Mouse (Mus musculus): ENCODE measurements at regions not wholly inside any gene's neighbourhood (a gene's known extent, or its start where the extent isn't known, plus 50 kb on each side); places are given as distances from the start of the nearest gene placed in this dataset.

GRCm38 (mm10) chr8:34740836-34741235 is 629.3 kb upstream of the Gm10131 start:
- DNase-seq (ENCODE audit: low spot score), result no peak
- no peak overlapping the region for H3K4me3 ChIP-seq (ENCODE audit: low read depth, low read length)
- H3K36me3 ChIP-seq (ENCODE audit: control insufficient read depth, insufficient read depth, low read length), result no peaks in the 10 kb centered on the region
- no peaks in the 10 kb centered on the region for H3K9me3 ChIP-seq (ENCODE audit: control insufficient read depth, low read length)
- H3K27ac ChIP-seq (ENCODE audit: low read depth, low read length), result no peak overlapping the region
- WGBS, result 73% methylated on average over 10 of the region's 10 CpGs
- ATAC-seq (ENCODE audit: insufficient read depth, low FRiP score, low TSS enrichment), result no peak
- H3K27me3 ChIP-seq (ENCODE audit: control insufficient read depth, insufficient read depth, low read length), result no peaks in the 10 kb centered on the region
- no peaks in the 10 kb centered on the region; the same call in 1 of the 2 replicates for H3K4me1 ChIP-seq (ENCODE audit: control insufficient read depth, insufficient read depth, low read length)
- H3K9ac ChIP-seq (ENCODE audit: low read length), result no peak overlapping the region
- no peak overlapping the region for H3K4me2 ChIP-seq (ENCODE audit: low read depth)

GRCm38 (mm10) chr8:34739836-34740804 is 628.6 kb upstream of the Gm10131 start:
- Histone ChIP-seq H3K27ac (ENCODE audit: low read depth, low read length) (no peak overlapping the region), H3K9ac (ENCODE audit: low read length) (no peak overlapping the region), H3K4me2 (ENCODE audit: low read depth) (no peak overlapping the region), H3K4me3 (ENCODE audit: low read depth, low read length) (no peak overlapping the region), H3K36me3 (ENCODE audit: control insufficient read depth, insufficient read depth, low read length) (no peaks in the 10 kb centered on the region), H3K4me1 (ENCODE audit: control insufficient read depth, insufficient read depth, low read length) (no peaks in the 10 kb centered on the region; the same call in 1 of the 2 replicates), H3K27me3 (ENCODE audit: control insufficient read depth, insufficient read depth, low read length) (no peaks in the 10 kb centered on the region), H3K9me3 (ENCODE audit: control insufficient read depth, low read length) (no peaks in the 10 kb centered on the region)
- DNase-seq (ENCODE audit: low spot score) (no peak), ATAC-seq (ENCODE audit: insufficient read depth, low FRiP score, low TSS enrichment) (no peak)
- whole genome bisulfite sequencing, result 94% methylated on average over 16 of the region's 16 CpGs

- Histone ChIP-seq H3K9me3 (ENCODE audit: control insufficient read depth, low read length) (no peaks in the 10 kb centered on the region), H3K27ac (ENCODE audit: low read depth, low read length) (no peak overlapping the region), H3K9ac (ENCODE audit: low read length) (no peak overlapping the region), H3K4me3 (ENCODE audit: low read depth, low read length) (no peak overlapping the region), H3K4me2 (ENCODE audit: low read depth) (no peak overlapping the region), H3K36me3 (ENCODE audit: control insufficient read depth, insufficient read depth, low read length) (no peaks in the 10 kb centered on the region), H3K27me3 (ENCODE audit: control insufficient read depth, insufficient read depth, low read length) (no peaks in the 10 kb centered on the region), H3K4me1 (ENCODE audit: control insufficient read depth, insufficient read depth, low read length) (peaks cover 14% of the 10 kb centered on the region)
- ATAC-seq (ENCODE audit: insufficient read depth, low FRiP score, low TSS enrichment), result no peak
- DNase-seq (ENCODE audit: low spot score), result no peak
- 89% methylated on average over 4 of the region's 4 CpGs for WGBS
These were observed 624.7 kb upstream of the Gm10131 start for GRCm38 (mm10) chr8:34736214-34736613.

GRCm38 (mm10) chr8:34735006-34735405 is 623.5 kb upstream of the Gm10131 start:
- peaks cover 14% of the 10 kb centered on the region for H3K4me1 ChIP-seq (ENCODE audit: control insufficient read depth, insufficient read depth, low read length)
- no peak overlapping the region for H3K27ac ChIP-seq (ENCODE audit: low read depth, low read length)
- no peak overlapping the region for H3K9ac ChIP-seq (ENCODE audit: low read length)
- no peaks in the 10 kb centered on the region for H3K36me3 ChIP-seq (ENCODE audit: control insufficient read depth, insufficient read depth, low read length)
- DNase-seq (ENCODE audit: low spot score) (no peak), ATAC-seq (ENCODE audit: insufficient read depth, low FRiP score, low TSS enrichment) (no peak)
- H3K4me3 ChIP-seq (ENCODE audit: low read depth, low read length), result no peak overlapping the region
- H3K9me3 ChIP-seq (ENCODE audit: control insufficient read depth, low read length), result no peaks in the 10 kb centered on the region
- WGBS, result 88% methylated on average over 4 of the region's 4 CpGs
- H3K27me3 ChIP-seq (ENCODE audit: control insufficient read depth, insufficient read depth, low read length), result no peaks in the 10 kb centered on the region
- no peak overlapping the region for H3K4me2 ChIP-seq (ENCODE audit: low read depth)

GRCm38 (mm10) chr8:34732808-34733207 is 621.3 kb upstream of the Gm10131 start:
- peaks cover 14% of the 10 kb centered on the region for H3K4me1 ChIP-seq (ENCODE audit: control insufficient read depth, insufficient read depth, low read length)
- no peaks in the 10 kb centered on the region for H3K9me3 ChIP-seq (ENCODE audit: control insufficient read depth, low read length)
- DNase-seq (ENCODE audit: low spot score) (no peak), ATAC-seq (ENCODE audit: insufficient read depth, low FRiP score, low TSS enrichment) (no peak)
- WGBS, result 12% methylated on average over 2 of the region's 2 CpGs
- no peaks in the 10 kb centered on the region for H3K27me3 ChIP-seq (ENCODE audit: control insufficient read depth, insufficient read depth, low read length)
- H3K4me3 ChIP-seq (ENCODE audit: low read depth, low read length), result no peak overlapping the region
- no peak overlapping the region for H3K27ac ChIP-seq (ENCODE audit: low read depth, low read length)
- H3K36me3 ChIP-seq (ENCODE audit: control insufficient read depth, insufficient read depth, low read length), result no peaks in the 10 kb centered on the region
- no peak overlapping the region for H3K9ac ChIP-seq (ENCODE audit: low read length)
- H3K4me2 ChIP-seq (ENCODE audit: low read depth), result no peak overlapping the region

- H3K9ac ChIP-seq (ENCODE audit: low read length), result no peak overlapping the region
- H3K4me1 ChIP-seq (ENCODE audit: control insufficient read depth, insufficient read depth, low read length), result peaks cover 14% of the 10 kb centered on the region
- no peaks in the 10 kb centered on the region for H3K27me3 ChIP-seq (ENCODE audit: control insufficient read depth, insufficient read depth, low read length)
- no peaks in the 10 kb centered on the region for H3K36me3 ChIP-seq (ENCODE audit: control insufficient read depth, insufficient read depth, low read length)
- DNase-seq (ENCODE audit: low spot score) (no peak), ATAC-seq (ENCODE audit: insufficient read depth, low FRiP score, low TSS enrichment) (no peak)
- H3K4me3 ChIP-seq (ENCODE audit: low read depth, low read length), result no peak overlapping the region
- 22% methylated on average over 1 of the region's 1 CpGs for WGBS
- no peak overlapping the region for H3K27ac ChIP-seq (ENCODE audit: low read depth, low read length)
- H3K4me2 ChIP-seq (ENCODE audit: low read depth), result no peak overlapping the region
- H3K9me3 ChIP-seq (ENCODE audit: control insufficient read depth, low read length), result no peaks in the 10 kb centered on the region
These were observed 620.8 kb upstream of the Gm10131 start for GRCm38 (mm10) chr8:34732362-34732761.

- Histone ChIP-seq H3K9ac (ENCODE audit: low read length) (no peak overlapping the region), H3K27ac (ENCODE audit: low read depth, low read length) (no peak overlapping the region), H3K36me3 (ENCODE audit: control insufficient read depth, insufficient read depth, low read length) (no peaks in the 10 kb centered on the region), H3K4me1 (ENCODE audit: control insufficient read depth, insufficient read depth, low read length) (peaks cover 14% of the 10 kb centered on the region), H3K27me3 (ENCODE audit: control insufficient read depth, insufficient read depth, low read length) (no peaks in the 10 kb centered on the region), H3K4me2 (ENCODE audit: low read depth) (no peak overlapping the region), H3K4me3 (ENCODE audit: low read depth, low read length) (no peak overlapping the region), H3K9me3 (ENCODE audit: control insufficient read depth, low read length) (no peaks in the 10 kb centered on the region)
- ATAC-seq (ENCODE audit: insufficient read depth, low FRiP score, low TSS enrichment), result no peak
- no peak for DNase-seq (ENCODE audit: low spot score)
- 23% methylated on average over 12 of the region's 12 CpGs for WGBS
These were observed 619.8 kb upstream of the Gm10131 start for GRCm38 (mm10) chr8:34731096-34731999.

DNA sequence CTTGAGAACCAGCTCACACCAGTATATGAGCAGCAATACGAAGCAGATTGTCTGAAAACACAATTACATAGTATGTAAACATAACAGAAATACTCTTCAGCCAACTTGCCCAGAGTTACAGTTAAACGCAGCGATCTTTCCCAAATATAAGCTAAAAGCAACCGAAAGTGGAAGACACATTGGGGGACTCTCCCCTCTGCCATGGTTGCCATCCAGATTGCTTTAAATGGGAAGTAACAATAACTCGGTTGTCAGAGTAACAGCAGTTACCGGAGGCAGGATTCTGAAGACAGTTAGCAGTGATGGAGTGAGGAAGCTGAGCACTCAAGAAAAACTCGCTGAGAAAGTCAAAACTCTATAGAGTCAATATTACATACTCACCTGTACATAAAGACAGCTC is 618.0 kb upstream of the Gm10131 start:
- H3K27me3 ChIP-seq (ENCODE audit: control insufficient read depth, insufficient read depth, low read length), result no peaks in the 10 kb centered on the region
- no peaks in the 10 kb centered on the region for H3K9me3 ChIP-seq (ENCODE audit: control insufficient read depth, low read length)
- no peak overlapping the region for H3K9ac ChIP-seq (ENCODE audit: low read length)
- DNase-seq (ENCODE audit: low spot score), result no peak
- H3K27ac ChIP-seq (ENCODE audit: low read depth, low read length), result no peak overlapping the region
- peaks cover 14% of the 10 kb centered on the region for H3K4me1 ChIP-seq (ENCODE audit: control insufficient read depth, insufficient read depth, low read length)
- H3K36me3 ChIP-seq (ENCODE audit: control insufficient read depth, insufficient read depth, low read length), result no peaks in the 10 kb centered on the region
- no peak overlapping the region for H3K4me2 ChIP-seq (ENCODE audit: low read depth)
- H3K4me3 ChIP-seq (ENCODE audit: low read depth, low read length), result no peak overlapping the region
- no peak for ATAC-seq (ENCODE audit: insufficient read depth, low FRiP score, low TSS enrichment)
- WGBS, result 86% methylated on average over 7 of the region's 7 CpGs

All from neural tube, embryonic 11.5 days (tissue).